Mouse (Mus musculus): ENCODE results near the gene Gca.
A peak's percentile ranks its signal among the peaks of the same experiment; 100 is the strongest.
"Not testable (repeated sequence)": the region's sequence is repeated elsewhere in the genome, so short reads cannot be mapped to it uniquely, and the experiment has no call there.

The Gca gene

GRCm38 (mm10) chr2:62670767-62671166 lies 6.7 kb downstream of the Gca start:
- DNase-seq, result peak in 1 of 2 experiments; percentile 24

- no peak for DNase-seq
Measured at GRCm38 (mm10) chr2:62672788-62673187, 8.7 kb downstream of the Gca start.

GRCm38 (mm10) chr2:62681667-62682066 lies 17.6 kb downstream of the Gca start:
- DNase-seq, result no peak

GRCm38 (mm10) chr2:62684989-62685595 lies 21.0 kb downstream of the Gca start:
- no peak for DNase-seq

- no peak for DNase-seq
Measured at GRCm38 (mm10) chr2:62685934-62686333, 21.8 kb downstream of the Gca start.

GRCm38 (mm10) chr2:62706313-62706712 lies 42.2 kb downstream of the Gca start:
- DNase-seq, result no peak

GRCm38 (mm10) chr2:62709633-62710032 lies 45.5 kb downstream of the Gca start:
- no peak for DNase-seq

GRCm38 (mm10) chr2:62714362-62714761 lies 50.3 kb downstream of the Gca start:
- DNase-seq, result not testable (repeated sequence)

- DNase-seq, result no peak
Measured at GRCm38 (mm10) chr2:62715260-62715659, 51.2 kb downstream of the Gca start.

GRCm38 (mm10) chr2:62717270-62717669 lies 53.2 kb downstream of the Gca start:
- no peak for DNase-seq

- DNase-seq, result no peak
Measured at GRCm38 (mm10) chr2:62718411-62718810, 54.3 kb downstream of the Gca start.

- DNase-seq, result no peak
Measured at GRCm38 (mm10) chr2:62725946-62726345, 61.9 kb downstream of the Gca start.

GRCm38 (mm10) chr2:62727732-62728131 lies 63.6 kb downstream of the Gca start:
- no peak for DNase-seq

GRCm38 (mm10) chr2:62730671-62731070 lies 66.6 kb downstream of the Gca start:
- no peak for DNase-seq

- DNase-seq, result no peak
Measured at GRCm38 (mm10) chr2:62743098-62743497, 79.0 kb downstream of the Gca start.

Measured in kidney, postnatal 25 days (tissue).